Mouse (Mus musculus) stomach, postnatal 0 days (tissue): Measurements from ENCODE around the gene Aldh5a1.

Experiments used
- CTCF ChIP-seq: IDR thresholded peaks from 2 replicates; pipeline ENCODE4 v1.5.1; 2016; ENCODE audit warnings: antibody characterized with exemption, low read depth, mild to moderate bottlenecking, moderate library complexity
- EP300 ChIP-seq: optimal IDR thresholded peaks from 2 replicates; pipeline ENCODE3; 2016; ENCODE audit warnings: antibody characterized with exemption

DNA sequence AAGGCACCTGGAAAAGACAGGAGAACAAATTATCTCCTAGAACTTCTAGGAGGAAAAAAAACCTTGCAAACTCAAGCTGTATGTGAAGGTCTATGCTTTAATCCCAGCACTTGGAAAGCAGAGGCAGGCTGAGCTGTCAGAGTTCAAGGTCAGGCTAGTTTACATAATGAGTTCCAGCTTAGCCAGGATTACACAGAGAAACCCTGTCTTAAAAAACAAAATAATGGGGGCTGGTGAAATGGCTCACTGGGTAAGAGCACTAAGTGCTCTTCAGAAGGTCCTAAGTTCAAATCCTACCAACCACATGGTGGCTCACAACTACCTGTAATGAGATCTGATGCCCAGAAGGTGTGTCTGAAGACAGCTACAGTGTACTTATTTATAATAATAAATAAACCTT lies 6.9 kb downstream of the Aldh5a1 start:
- no peak for TF ChIP-seq CTCF
- no peak for TF ChIP-seq EP300
